In genomic region chr1:156310630-156311029, GRCm38 (mm10) we compare ENCODE assay signal across 8 mouse cellular contexts. TPM values are rescaled to one million over a fixed set of nuclear protein-coding genes. Genes with fewer than 3 reads are reported as not detected.
DNase-seq lines count a peak whose midpoint lies in the region; ATAC-seq lines count a peak whose summit lies in the region.

Gene Nphs2, plus strand, starts transcription at chr1:156310727.

- H3K4me2 ChIP-seq in hindbrain, embryonic 12.5 days (replicated peaks) = peak within 1 kb of the TSS; percentile 50

- H3K9me3 ChIP-seq in hindbrain, embryonic 12.5 days (replicated peaks) = no peaks in the 10 kb centered on the region

- H3K36me3 ChIP-seq in hindbrain, embryonic 12.5 days = no peaks in the 10 kb centered on the region

- WGBS in hindbrain, embryonic 12.5 days = 4% methylated on average over 29 of the region's 29 CpGs

- H3K4me3 ChIP-seq in hindbrain, embryonic 12.5 days = peak within 1 kb of the TSS; percentile 22

- DNase-seq in adrenal gland, postnatal 10 days = peak; percentile 26
- no peak for DNase-seq in adrenal gland, adult 8-10 months
- peak; percentile 4 for DNase-seq in R1 (ENCODE audit: low read depth, low spot score)
- peak; percentile 7 for DNase-seq in lung, postnatal 10 days
- peak; percentile 22 for DNase-seq in thymus, postnatal 0 days (ENCODE audit: low spot score)
- DNase-seq in right cerebral cortex, postnatal 10 days (ENCODE audit: low spot score in 2 of 2) = no peak

- no peak within 1 kb of the TSS for H3K27ac ChIP-seq in hindbrain, embryonic 12.5 days

- no peak for ATAC-seq in hindbrain, embryonic 12.5 days (ENCODE audit: low FRiP score)
- ATAC-seq in inflammation-experienced regulatory T-cells, adult 6 months = no peak

- peaks cover 7% of the 10 kb centered on the region for H3K4me1 ChIP-seq in hindbrain, embryonic 12.5 days

- H3K27me3 ChIP-seq in hindbrain, embryonic 12.5 days = peaks cover 46% of the 10 kb centered on the region

- peak within 1 kb of the TSS; percentile 27; the same call in 1 of the 2 replicates for H3K9ac ChIP-seq in hindbrain, embryonic 12.5 days

RNA-seq across cellular contexts. Expression of gene Nphs2, which starts in this region (rescaled TPM):
- not detected for total RNA-seq in adrenal gland, postnatal 10 days (2021)
- total RNA-seq in adrenal gland, adult 8-10 months (2022) = not detected
- polyA plus RNA-seq in hindbrain, embryonic 12.5 days (2016; fragmentation: Nextera tagmentation; extraction: Ambion mirVana) = 0.10 TPM in 1 of 2 replicates, not detected in the other
- 3.4 and 4.6 TPM in 2 replicates for polyA plus RNA-seq in thymus, postnatal 0 days (2015; fragmentation: Nextera tagmentation; extraction: Ambion mirVana)
- not detected for polyA plus RNA-seq in inflammation-experienced regulatory T-cells, adult 6 months (2017; shearing (Covaris generic))

Comparison
In these comparisons a context has a peak if more than half of its experiments do, and no peak if none do; other contexts are left out.
1. Peak in DNase-seq in adrenal gland, postnatal 10 days; RNA of the gene not detected or under 1 TPM.
2. DNase-seq: peak in R1 (single experiment), lung, postnatal 10 days (single experiment) and thymus, postnatal 0 days (single experiment); none in adrenal gland, adult 8-10 months (single experiment) and right cerebral cortex, postnatal 10 days (0 of 2).